Mouse (Mus musculus) right cerebral cortex, adult 18-20 months (tissue): ENCODE data around the gene AC109138.7.
A peak's percentile ranks its signal among the peaks of the same experiment; 100 is the strongest.
"Not testable (repeated sequence)": the region's sequence is repeated elsewhere in the genome, so short reads cannot be mapped to it uniquely, and the experiment has no call there.

Experiments used
- DNase-seq: peaks from one replicate; pipeline ENCODE4 v3.0.0; 2022; ENCODE audit warnings: mixed read lengths

AC109138.7 gene

GRCm38 (mm10) chr19:4218784-4219183 lies 4.6 kb downstream of the AC109138.7 start:
- DNase-seq = no peak

- no peak for DNase-seq
Observed at GRCm38 (mm10) chr19:4219943-4220342, 5.8 kb downstream of the AC109138.7 start.

DNA sequence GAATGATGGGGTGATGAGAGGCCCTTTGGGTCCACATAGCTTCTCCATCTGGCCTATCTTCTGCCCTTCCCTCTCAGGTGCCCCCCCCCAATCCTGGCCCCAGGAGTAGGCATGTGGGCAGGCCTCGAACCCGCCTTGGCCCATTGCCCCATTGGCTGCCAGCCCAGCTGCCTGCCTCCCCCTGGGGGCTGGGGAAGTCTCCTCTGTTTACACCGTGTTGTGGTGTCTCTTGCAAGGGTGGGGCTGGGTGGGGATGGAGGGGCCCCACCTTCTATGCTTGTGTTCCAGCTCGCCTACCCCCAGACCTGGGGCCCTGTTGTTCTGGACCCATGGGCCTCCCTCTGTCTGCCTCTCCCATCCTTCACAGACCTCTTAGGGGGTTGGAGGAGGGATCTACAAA lies 6.3 kb downstream of the AC109138.7 start:
- DNase-seq = no peak

- no peak for DNase-seq
Observed at GRCm38 (mm10) chr19:4220957-4221743, 7.0 kb downstream of the AC109138.7 start.

DNA sequence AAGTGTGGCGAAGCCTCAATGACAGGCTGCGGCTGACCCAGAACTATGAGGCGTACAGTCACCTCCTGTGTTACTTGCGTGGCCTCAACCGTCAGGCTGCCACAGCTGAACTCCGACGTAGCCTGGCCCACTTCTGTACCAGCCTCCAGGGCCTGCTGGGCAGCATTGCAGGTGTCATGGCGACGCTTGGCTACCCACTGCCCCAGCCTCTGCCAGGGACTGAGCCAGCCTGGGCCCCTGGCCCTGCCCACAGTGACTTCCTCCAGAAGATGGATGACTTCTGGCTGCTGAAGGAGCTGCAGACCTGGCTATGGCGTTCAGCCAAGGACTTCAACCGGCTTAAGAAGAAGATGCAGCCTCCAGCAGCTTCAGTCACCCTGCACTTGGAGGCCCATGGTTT lies 8.0 kb downstream of the AC109138.7 start:
- no peak for DNase-seq

- no peak for DNase-seq
Observed at GRCm38 (mm10) chr19:4226779-4227178, 12.6 kb downstream of the AC109138.7 start.

- DNase-seq = no peak
Observed at GRCm38 (mm10) chr19:4227446-4227845, 13.3 kb downstream of the AC109138.7 start.

DNA sequence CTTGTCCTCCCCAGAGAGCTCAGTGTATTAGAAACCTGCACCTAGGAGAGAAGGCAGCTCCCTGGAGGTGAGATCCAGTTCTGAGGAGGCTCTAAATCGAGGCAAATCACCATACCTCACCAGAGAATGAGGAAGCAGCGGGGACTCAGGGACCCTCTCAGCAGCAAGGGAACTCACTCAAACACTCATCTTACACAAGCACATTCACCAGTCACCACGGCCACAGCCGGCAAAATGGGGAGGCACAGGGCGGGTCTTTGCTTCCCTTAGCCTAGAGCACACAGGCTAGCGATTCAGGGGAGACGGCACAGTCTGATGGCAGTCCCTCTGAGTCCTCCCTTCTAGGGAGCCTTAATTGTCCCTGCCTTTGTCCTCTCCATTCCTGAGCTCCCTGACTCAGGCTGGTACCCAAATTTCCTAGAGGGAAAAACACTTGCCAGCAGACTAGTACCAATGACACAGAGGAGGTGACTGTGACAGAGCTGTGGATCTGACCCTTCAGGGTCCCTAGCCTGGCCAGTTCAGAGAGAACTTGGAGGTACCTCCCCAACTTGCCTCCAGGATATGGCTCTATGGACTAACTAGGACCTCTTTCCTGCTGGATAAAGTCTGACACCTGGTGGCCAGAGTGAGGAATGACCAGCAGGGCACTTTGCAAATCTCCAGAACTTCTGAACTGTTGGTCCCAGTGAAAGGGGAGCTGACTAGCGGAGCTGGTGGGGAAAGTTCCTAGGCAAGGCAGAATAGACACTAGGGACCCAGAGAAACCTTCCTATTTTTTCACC lies 13.9 kb downstream of the AC109138.7 start:
- peak; percentile 67 for DNase-seq

GRCm38 (mm10) chr19:4228891-4229290 lies 14.7 kb downstream of the AC109138.7 start:
- no peak for DNase-seq

DNA sequence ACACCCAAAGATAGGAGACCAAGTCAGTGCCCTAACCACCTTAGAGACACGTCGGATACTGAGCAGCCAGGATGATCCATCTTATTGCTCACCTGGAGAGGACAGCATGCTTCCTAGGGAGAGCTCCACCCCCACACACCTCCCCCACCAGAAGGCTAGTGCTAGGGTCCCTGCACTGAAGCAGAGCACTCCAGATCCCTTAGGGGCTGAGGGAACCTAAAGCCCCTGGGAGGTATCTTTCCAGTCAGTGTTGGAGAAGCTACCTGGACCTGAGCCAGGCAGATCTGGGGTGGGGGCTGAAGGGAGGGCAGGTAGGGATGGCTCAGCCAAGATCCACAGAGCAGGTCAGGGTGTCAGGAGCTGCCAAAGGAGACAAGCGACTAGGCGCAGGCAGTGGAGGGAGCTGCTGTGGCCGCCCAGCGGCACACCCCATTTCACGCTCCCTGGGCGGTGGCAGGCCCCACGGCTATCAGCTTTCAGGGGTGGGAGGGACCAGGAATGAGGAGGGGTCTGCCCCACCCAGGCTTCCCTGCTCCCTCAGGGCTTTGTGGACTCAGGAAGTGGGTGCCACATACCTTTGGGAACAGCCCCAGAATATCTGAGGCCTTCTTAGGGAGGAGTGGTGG lies 15.4 kb downstream of the AC109138.7 start:
- no peak for DNase-seq

DNA sequence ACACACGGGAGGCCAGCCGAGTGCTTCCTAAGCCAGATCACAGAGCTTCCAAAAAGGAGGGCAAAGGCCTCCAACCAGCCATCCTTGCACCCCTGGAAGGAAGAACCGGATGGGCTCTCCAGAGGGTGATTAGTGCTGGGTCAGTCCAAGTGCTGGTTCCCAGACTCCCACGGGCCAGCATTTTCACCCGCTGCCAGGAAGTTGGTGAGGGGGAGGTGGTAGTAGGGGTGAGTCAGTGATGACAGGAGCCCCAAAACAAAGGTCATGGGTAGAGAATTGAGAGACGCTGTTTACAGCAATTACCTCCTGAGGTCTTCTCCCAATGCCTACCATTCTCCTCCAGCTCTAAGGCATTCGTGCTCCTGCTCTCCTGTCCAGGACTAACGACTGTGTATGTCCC lies 16.3 kb downstream of the AC109138.7 start:
- peak; percentile 18 for DNase-seq

DNA sequence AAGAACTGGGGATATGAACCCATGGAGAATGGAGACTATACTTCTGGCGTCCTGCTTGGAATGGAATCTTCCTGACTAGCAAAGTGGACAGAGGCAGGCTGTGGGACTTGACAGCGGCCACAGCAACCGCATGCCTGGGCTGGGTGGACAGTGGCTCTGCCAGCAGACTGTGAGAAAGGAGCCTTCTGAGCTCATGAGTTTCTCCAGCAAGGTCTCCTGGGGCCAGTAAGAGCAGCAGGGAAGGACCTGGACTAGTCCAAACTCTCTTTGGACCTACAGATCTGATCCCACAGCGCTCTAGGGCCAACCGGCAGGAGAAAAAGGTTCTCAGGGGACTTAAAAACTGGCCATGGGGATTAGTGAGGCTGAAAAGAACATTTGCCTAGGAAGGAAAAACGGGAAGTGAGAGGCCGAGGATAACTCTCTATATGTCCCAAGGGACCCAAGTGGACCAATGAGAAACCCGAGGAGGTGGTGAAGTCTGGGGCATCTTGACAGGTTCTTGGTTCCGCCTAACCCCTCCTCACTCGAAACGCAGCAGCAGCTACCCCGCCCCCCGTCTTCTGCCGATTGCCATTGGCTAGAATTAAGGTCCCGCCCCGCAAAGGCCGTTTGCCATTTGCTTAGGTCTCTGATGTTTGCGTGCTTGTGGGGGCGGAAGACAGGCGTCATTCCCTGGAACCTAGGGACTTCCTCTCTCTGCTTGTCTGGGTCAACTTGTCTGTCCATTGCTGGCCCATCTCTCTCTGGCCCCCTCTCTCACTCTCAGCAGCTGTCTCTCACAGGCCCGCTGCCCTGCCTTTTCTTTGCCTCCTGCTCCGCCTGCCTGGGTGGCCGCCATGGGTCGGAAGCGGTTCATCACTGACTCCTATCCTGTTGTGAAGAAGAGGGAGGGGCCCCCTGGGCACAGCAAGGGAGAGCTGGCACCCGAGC lies 17.4 kb downstream of the AC109138.7 start, which contains the start of gene Pold4:
Pold4 (plus strand) TSS at position 647 of the 933 bp plus-strand sequence.
- peak; percentile 98 for DNase-seq

DNA sequence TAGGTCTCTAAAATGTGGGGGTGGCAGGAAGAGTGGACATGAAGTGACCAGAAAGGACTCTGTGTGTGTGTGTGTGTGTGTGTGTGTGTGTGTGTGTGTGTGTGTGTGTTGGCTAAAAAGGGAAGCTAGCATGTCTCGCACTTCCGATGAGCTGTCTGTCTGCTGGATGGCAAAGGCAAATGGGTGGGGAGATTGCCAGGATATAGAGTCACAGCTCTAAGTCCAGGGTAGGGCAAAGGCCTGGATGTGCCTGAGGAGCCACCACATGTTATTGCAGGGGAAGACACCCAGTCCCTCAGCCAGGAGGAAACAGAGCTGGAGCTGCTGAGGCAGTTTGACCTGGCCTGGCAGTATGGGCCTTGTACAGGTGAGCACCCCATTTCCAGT lies 18.0 kb downstream of the AC109138.7 start:
- DNase-seq = no peak

- no peak for DNase-seq
Observed at GRCm38 (mm10) chr19:4232651-4233050, 18.5 kb downstream of the AC109138.7 start.

GRCm38 (mm10) chr19:4234548-4234947 lies 20.4 kb downstream of the AC109138.7 start:
- DNase-seq = no peak

DNA sequence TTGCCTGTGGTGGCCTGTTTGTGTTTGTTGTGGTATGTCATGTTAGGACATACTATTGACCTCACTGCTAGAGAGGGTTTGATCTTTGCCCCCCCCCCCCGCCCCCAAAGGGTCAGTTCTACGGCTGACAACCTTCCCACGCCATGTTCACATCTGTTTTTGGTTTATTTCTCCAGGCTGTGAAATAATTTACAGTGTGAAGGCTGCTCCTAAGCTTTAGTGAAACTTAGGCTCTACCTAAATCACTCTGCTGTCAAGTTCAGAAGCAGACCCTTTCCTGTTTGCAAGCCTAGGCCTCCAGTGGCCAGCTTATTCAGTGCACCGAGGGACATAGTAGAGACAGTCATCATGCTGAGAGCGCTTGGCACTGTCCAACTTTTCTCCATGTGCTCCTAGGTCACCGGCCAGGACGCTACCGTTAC lies 26.1 kb downstream of the AC109138.7 start:
- no peak for DNase-seq

DNA sequence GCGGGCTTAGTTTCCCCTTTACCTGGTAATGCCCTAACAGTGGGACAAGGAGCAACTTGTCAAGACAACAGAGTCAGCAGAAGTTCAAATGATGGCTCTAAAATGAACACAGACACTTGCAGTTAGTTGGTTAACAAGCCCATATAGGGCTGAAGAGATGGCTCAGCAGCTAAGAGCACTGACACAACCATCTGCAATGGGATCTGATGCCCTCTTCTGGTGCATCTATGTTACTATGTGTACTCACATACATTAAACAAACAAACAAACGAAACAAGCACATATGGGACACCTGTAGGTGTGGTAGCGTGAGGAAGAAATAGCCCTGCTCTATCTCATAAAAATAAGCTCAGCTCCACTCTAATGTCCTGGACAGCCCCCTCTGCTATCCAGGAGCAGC lies 28.3 kb downstream of the AC109138.7 start:
- DNase-seq = no peak

- DNase-seq = no peak
Observed at GRCm38 (mm10) chr19:4244775-4245174, 30.6 kb downstream of the AC109138.7 start.

- no peak for DNase-seq
Observed at GRCm38 (mm10) chr19:4247010-4247409, 32.9 kb downstream of the AC109138.7 start.

DNA sequence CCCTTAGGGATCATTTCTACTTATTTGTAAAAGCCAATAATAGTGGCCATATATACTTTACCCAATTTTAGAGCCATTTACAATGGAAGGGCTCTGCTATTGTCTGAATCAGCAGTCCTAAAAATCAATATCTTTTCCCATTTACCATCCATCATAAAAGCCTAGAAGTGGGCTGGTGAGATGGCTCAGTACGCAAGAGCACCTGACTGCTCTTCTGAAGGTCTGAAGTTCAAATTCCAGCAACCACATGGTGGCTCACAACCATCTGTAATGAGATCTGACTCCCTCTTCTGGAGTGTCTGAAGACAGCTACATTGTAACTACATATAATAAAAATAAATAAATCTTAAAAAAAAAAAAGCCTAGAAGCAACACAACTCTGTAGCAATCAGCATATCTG lies 34.5 kb downstream of the AC109138.7 start:
- not testable (repeated sequence) for DNase-seq

DNA sequence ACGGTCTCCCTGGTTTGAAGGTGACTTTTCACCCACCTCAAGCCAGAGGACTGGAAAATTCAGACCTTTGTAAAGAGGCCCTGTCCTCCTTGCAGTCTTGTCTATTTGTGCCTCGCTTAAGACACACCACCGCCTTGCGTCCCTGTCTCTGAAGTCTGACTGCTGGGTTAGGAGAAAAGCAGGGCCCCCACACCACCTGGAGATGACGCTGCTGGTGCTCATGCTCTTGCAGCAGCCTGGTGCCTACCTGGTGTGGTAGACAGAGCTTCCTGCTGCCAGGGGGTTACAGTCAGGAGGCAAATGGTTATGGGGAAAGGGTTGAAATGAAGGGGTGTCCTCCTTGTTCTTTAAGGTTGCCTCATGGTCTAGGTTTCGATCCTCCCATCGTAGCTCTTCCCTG lies 40.1 kb downstream of the AC109138.7 start:
- no peak for DNase-seq

GRCm38 (mm10) chr19:4255583-4256162 lies 41.5 kb downstream of the AC109138.7 start:
- DNase-seq = no peak
